Mouse (Mus musculus): Measurements from ENCODE around the gene Katnb1.

Katnb1 gene

GRCm38 (mm10) chr8:95084744-95085431 lies 3.9 kb downstream of the Katnb1 start:
- DNase-seq: no peak

- no peak for DNase-seq
These were observed 4.6 kb downstream of the Katnb1 start for GRCm38 (mm10) chr8:95085432-95086141.

GRCm38 (mm10) chr8:95093574-95093973 lies 12.6 kb downstream of the Katnb1 start:
- DNase-seq: no peak

- peak; percentile 68 for DNase-seq
These were observed 18.0 kb downstream of the Katnb1 start for GRCm38 (mm10) chr8:95099009-95099408.

GRCm38 (mm10) chr8:95101972-95102371 lies 21.0 kb downstream of the Katnb1 start:
- DNase-seq: peak; percentile 22

GRCm38 (mm10) chr8:95107306-95107705 lies 26.3 kb downstream of the Katnb1 start:
- DNase-seq: no peak

- DNase-seq: no peak
These were observed 31.6 kb downstream of the Katnb1 start for GRCm38 (mm10) chr8:95112594-95112993.

GRCm38 (mm10) chr8:95113108-95113507 lies 32.1 kb downstream of the Katnb1 start:
- DNase-seq: no peak

GRCm38 (mm10) chr8:95113750-95114149 lies 32.8 kb downstream of the Katnb1 start:
- peak; percentile 72 for DNase-seq

GRCm38 (mm10) chr8:95123455-95123854 lies 42.5 kb downstream of the Katnb1 start:
- no peak for DNase-seq

- no peak for DNase-seq
These were observed 45.5 kb downstream of the Katnb1 start for GRCm38 (mm10) chr8:95126497-95126896.

GRCm38 (mm10) chr8:95127658-95128057 lies 46.7 kb downstream of the Katnb1 start:
- peak; percentile 31 for DNase-seq

- no peak for DNase-seq
These were observed 47.8 kb downstream of the Katnb1 start for GRCm38 (mm10) chr8:95128750-95129260.

- no peak for DNase-seq
These were observed 50.1 kb downstream of the Katnb1 start for GRCm38 (mm10) chr8:95130966-95131537.

- DNase-seq: no peak
These were observed 51.0 kb downstream of the Katnb1 start for GRCm38 (mm10) chr8:95131983-95132382.

- no peak for DNase-seq
These were observed 53.2 kb downstream of the Katnb1 start for GRCm38 (mm10) chr8:95134186-95134585.

GRCm38 (mm10) chr8:95135242-95135641 lies 54.3 kb downstream of the Katnb1 start:
- no peak for DNase-seq

GRCm38 (mm10) chr8:95136218-95136617 lies 55.2 kb downstream of the Katnb1 start:
- no peak for DNase-seq

- no peak for DNase-seq
These were observed 56.2 kb downstream of the Katnb1 start for GRCm38 (mm10) chr8:95137201-95137600.

GRCm38 (mm10) chr8:95137641-95138098 lies 56.7 kb downstream of the Katnb1 start:
- no peak for DNase-seq

- peak; percentile 89 for DNase-seq
These were observed 57.5 kb downstream of the Katnb1 start for GRCm38 (mm10) chr8:95138341-95139050.

GRCm38 (mm10) chr8:95139051-95139365 lies 58.0 kb downstream of the Katnb1 start:
- no peak for DNase-seq

- DNase-seq: no peak
These were observed 59.6 kb downstream of the Katnb1 start for GRCm38 (mm10) chr8:95140555-95140954.

All from retina, postnatal 1 day (tissue).